Mouse (Mus musculus) layer of hippocampus, adult 9-10 months (tissue): Measurements from ENCODE around the gene Dap3.
A peak's percentile ranks its signal among the peaks of the same experiment; 100 is the strongest.
"Not testable (repeated sequence)": the region's sequence is repeated elsewhere in the genome, so short reads cannot be mapped to it uniquely, and the experiment has no call there.

ENCODE experiments used
- DNase-seq: peaks from one replicate; pipeline ENCODE4 v3.0.0; 2022; ENCODE audit warnings: low spot score

Dap3 gene

DNA sequence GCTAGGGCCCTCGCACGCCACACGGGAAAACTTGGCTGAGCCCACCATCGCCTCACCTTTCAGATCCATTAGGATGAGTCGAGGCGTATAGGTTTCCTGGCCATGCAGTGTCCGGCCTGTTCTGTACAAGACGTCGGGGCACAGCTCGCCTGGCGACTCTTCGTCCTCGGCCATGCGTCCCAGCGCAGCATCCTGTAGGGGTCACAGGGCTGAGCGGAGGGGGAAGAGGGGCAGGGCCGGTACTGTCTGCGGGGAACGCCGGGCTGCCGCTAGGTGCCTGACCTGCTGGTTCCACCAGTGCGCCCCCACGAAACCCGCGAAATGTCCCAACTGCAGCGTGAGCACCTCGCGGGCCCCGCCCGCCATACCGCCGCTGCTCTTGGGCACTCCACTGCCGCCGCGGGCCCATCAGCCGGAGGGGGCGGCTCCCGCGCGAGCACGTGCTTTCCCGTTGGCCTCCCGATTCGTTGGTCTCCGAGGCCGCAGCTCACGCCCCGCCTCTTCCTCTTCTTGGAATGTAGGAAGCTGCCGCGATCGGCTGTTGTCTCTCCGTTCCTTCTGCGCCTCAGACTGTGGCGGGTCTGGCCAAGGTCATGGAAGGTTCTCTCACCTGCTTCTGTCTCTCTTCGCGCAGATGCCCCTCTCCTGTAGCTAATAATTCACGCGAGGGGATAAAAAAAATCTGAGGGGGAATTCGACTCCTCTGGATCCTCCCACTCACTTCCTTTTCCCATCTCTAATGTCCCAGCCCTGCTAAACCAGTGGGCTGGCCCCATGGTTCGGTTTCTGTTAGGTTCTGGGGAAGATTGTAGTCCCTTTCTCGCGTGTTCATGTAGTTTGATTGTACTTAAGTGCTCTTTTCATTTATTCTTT is 37.2 kb downstream of the Dap3 start, which contains the start of gene Msto1:
Gene Msto1, minus strand, starts transcription at position 489 of the 873 bp plus-strand sequence.
- peak; percentile 69 for DNase-seq

DNA sequence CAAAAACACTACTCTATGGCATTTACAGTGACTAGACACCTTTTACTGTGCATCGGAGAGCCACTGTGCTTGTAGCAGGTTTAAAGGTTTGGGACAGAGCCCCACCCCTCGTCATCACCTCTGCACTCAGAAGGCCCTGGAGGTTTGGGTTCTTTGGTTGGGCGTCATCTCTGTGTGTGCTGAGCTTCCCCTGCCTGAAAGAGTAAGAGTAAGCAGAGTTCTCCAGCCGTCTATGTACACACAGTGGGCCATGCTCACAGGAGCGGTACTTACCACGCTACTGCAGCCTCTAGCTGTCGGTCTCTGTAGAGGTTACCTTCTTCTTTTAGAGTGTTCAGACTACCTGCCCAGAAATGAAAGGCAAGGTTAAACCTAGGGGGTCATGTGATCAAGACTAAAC is 38.4 kb downstream of the Dap3 start:
- no peak for DNase-seq

DNA sequence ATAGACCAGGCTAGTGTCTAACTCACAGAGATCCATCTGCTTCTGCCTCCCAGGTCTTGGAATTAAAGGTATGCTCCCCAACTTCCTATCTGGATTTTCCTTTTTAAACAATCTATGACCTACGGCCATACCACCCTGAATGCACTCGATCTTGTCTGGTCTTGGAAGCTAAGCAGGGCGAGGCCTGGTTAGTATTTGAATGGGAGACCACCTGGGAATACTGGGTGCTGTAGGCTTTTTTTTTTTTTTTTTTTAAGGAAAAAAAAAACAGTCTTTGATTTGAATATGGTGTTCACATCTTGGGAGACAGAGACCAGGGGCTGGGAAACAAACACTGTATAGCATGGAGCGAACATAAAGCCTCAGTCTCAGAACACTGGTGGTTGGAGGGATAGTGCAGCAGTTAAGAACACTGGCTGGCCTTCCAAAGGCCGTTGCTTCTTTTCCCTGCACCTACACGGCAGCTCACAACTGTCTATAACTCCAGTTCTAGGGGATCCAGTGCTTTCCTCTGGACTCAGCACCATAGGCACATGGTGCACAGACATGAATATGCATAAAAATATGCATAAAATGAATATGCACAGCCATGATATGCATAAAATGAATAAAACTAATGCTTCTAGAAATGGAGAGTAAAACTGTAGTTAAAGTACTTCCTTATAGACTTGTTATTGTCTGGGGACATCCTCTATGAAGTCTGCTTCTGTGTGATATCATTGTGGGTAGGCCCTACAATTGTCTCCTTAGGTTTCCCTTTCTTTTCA is 44.4 kb downstream of the Dap3 start:
- DNase-seq, result no peak

DNA sequence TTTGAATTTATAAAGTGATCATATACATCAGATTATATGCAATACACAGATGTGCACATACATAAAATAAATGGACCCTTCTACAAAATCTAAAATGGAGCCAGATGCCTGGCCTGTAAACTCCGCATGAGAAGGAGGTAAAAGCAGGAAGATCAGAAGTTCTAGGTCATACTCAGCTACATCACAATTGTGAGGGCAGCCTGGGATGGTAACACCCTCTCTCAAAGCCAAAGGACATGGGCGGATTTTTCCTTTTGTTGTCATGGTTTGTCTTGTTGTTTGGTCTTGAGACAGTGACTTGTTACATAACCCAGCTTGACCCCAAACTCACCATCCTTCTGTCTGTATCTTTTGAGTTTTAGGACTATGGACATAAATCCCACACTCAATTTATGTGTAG is 45.2 kb downstream of the Dap3 start:
- no peak for DNase-seq

DNA sequence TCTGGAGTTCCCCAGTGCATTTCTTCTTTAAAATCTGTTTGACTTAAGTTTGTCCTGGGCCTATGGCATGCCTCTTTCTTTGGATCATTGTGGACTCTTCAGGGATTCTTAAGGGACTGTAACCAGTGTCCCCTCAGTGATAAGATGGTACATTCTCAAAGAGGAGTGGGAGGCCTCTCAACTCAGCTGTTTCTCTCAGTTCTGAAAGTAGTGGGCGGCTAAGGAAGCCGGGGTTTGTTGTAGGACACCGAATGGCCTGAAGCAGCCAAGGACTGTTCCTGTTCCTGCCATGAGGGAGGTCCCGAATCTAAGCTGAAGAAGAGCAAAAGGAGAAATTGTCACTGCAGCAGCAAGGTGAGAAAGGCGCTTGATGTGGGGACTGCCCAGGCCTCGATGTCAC is 45.8 kb downstream of the Dap3 start:
- DNase-seq, result no peak

DNA sequence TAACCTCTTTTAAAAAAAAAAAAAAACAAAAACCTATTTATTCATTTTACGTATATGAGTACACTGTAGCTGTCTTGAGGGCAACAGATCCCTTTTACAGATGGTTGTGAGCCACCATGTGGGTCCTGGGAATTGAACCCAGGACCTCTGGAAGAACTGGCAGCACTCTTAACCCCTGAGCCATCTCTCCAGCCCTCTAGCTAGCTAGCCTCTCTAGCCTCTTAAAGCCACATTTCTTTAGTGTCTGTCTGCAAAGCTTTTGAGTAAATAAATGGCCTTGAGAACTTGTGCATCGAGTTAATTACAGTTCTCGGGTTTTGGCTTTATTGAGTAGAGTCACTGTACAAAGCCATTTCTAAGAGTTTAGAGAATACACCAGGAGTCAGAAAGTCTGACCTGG is 46.2 kb downstream of the Dap3 start:
- DNase-seq, result no peak

DNA sequence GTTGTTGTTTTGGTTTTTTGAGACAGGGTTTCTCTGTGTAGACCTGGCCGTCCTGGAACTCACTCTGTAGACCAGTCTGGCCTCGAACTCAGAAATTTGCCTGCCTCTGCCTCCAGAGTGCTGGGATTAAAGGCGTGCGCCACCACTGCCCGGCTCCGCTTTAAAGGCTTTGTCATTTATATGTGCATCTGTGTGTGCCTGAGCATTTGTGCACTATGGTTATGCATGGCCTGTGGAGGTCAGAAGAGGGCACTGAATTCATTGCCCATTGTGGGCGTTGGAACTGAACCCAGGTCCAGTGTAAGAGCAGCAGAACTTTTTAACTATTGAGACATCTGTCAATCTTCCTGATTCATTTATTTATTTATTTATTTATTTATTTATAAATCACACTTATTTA is 58.0 kb downstream of the Dap3 start:
- DNase-seq, result not testable (repeated sequence)

DNA sequence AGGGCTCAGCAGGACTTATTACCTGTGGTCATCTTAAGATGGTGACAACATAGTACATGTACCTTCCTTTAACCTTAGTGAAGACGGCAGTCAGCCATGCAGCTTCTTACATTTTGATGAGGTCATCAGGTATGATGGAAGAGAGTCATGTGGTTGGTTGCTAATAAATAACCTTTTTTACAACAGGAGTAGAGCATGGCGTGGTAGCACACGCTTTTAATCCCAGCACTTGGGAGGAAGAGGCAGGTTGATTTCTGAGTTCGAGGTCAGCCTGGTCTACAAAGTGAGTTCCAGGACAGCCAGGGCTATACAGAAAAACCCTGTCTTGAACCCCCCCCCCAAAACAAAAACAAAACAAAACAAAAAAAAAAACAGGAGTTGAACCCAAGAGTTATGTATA is 68.4 kb downstream of the Dap3 start:
- DNase-seq, result not testable (repeated sequence)
